Mouse (Mus musculus) thymus, adult 2 months (tissue): ENCODE measurements around the gene G0s2. TPM values are rescaled to one million over a fixed set of nuclear protein-coding genes. Genes with fewer than 3 reads are reported as not detected.

Experiments
- DNase-seq: peaks from one replicate; pipeline ENCODE4 v3.0.0; 2021
- H3K27ac ChIP-seq: fragments of 200-500 bp; 2 replicates; pipeline ENCODE4 v1.5.1; 2012; ENCODE audit warnings: low read length, control low read depth; ENCODE audit not compliant: control insufficient read depth, insufficient read depth
- H3K27me3 ChIP-seq: fragments of 200-500 bp; 2 replicates; pipeline ENCODE4 v1.6.1; 2012; ENCODE audit warnings: mild to moderate bottlenecking, low read length, moderate library complexity, mixed read lengths; ENCODE audit not compliant: control insufficient read depth, insufficient read depth
- H3K36me3 ChIP-seq: fragments of 200-500 bp; 2 replicates; pipeline ENCODE4 v1.6.1; 2012; ENCODE audit warnings: mild to moderate bottlenecking, low read length, moderate library complexity; ENCODE audit not compliant: control insufficient read depth, insufficient read depth
- H3K4me1 ChIP-seq: fragments of 200-500 bp; replicated peaks from 2 replicates; pipeline ENCODE4 v1.6.1; 2012; ENCODE audit warnings: low read length; ENCODE audit not compliant: control insufficient read depth, insufficient read depth
- H3K4me3 ChIP-seq: fragments of 200-500 bp; 2 replicates; pipeline ENCODE4 v1.5.1; 2012; ENCODE audit warnings: mild to moderate bottlenecking, low read length, control low read depth, moderate library complexity; ENCODE audit not compliant: control insufficient read depth, insufficient read depth
- CTCF ChIP-seq: fragments of 200-500 bp; IDR thresholded peaks from 2 replicates; pipeline ENCODE4 v1.5.1; 2012; ENCODE audit warnings: mild to moderate bottlenecking, control low read depth, low read length, moderate library complexity, borderline replicate concordance; ENCODE audit not compliant: control insufficient read depth, poor library complexity, insufficient read depth; ENCODE audit errors: extremely low read depth
- POLR2A ChIP-seq: fragments of 200-500 bp; IDR thresholded peaks from 2 replicates; pipeline ENCODE4 v1.6.1; 2012; ENCODE audit warnings: mild to moderate bottlenecking, low read length, control low read depth, moderate library complexity; ENCODE audit not compliant: control insufficient read depth, poor library complexity, insufficient read depth; ENCODE audit errors: extremely low read depth
- WGBS: fragments of 180-500 bp; shearing (Covaris S2); methylation state at CpG from one replicate; pipeline ENCODE4 v1.1.7; 2018; 5-methylcytosine and 5-hydroxymethylcytosine counted together
- polyA plus RNA-seq: library from polyadenylated mRNA; depleted of rRNA; stranded (reverse); fragments of >200 nt; gene quantifications from 2 replicates; pipeline ENCODE4 v1.2.3, GENCODE M21; 2012

Gene G0s2
- polyA plus RNA-seq, 1 experiment, result 61.6 TPM

DNA sequence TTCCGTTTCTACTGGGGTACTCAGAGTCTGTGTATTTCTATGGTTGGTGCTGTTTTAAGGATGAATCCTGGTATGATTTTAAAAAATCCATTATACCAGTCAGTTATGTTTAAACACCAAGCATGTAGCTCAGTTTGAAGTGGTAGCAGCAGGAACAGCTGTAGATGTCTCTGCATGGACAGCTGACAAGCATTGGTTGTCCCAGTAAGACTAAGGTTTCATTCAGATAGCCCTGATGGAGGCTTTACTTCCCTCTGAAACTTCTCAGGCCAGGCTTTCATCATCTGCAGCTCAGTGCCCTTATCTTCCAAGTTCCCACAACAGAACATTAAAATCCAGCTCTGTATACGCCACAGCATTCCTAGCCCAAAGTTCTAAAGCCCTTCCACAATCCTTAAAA is 40.3 kb downstream of the G0s2 start:
- H3K27ac ChIP-seq, result no peak overlapping the region
- TF ChIP-seq POLR2A (no peak), CTCF (no peak)
- no peaks in the 10 kb centered on the region for H3K27me3 ChIP-seq
- peaks cover 8% of the 10 kb centered on the region for H3K4me1 ChIP-seq
- H3K36me3 ChIP-seq, result peaks cover 3% of the 10 kb centered on the region; the same call in 1 of the 2 replicates
- H3K4me3 ChIP-seq, result no peak overlapping the region
- 96% methylated on average over 2 of the region's 2 CpGs for WGBS
- DNase-seq, result no peak

DNA sequence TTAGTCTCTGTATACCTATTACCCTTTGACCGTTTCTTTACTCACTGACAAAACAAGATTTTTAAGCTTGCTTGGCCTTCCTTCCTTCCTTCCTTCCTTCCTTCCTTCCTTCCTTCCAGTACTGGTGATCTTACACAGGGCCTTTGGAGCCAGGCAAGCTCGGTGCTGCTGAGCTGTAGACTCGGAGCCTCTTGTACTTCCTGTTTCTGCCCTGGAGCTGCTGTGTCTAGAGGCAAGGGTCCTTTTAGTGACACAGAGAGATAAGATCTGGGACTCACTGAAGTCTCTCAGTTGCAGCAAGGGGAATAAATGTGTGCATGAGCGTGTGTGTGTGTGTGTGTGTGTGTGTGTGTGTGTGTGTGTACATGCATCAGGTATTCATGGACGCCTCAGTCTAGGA is 42.1 kb downstream of the G0s2 start:
- DNase-seq, result no peak

DNA sequence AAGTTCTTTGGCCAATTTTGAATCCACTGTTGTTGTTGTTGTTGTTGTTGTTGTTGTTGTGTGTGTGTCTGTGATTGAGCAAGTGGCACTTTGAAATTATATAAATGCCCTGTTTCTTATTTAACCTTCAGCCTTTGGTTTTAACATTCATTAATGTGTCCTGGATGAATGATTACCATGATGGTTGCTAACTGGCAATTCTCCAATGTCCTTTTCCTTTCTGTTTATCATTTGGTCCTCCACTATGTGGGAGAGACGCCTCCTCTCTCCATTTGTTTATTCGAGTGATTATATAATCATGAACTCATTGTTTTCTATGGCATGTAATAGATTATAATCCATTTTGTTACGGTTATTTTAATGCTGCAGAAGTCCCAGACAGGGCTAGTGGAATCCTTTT is 42.5 kb downstream of the G0s2 start:
- H3K4me1 ChIP-seq, result peaks cover 10% of the 10 kb centered on the region
- no peaks in the 10 kb centered on the region for H3K27me3 ChIP-seq
- H3K4me3 ChIP-seq, result no peak overlapping the region
- no peak for TF ChIP-seq POLR2A
- peaks cover 3% of the 10 kb centered on the region; the same call in 1 of the 2 replicates for H3K36me3 ChIP-seq
- 76% methylated on average over 3 of the region's 3 CpGs for WGBS
- H3K27ac ChIP-seq, result no peak overlapping the region
- no peak for DNase-seq

More for the DNA sequence above, 42.1 kb downstream of the G0s2 start:
- H3K4me1 ChIP-seq, result peaks cover 10% of the 10 kb centered on the region
- TF ChIP-seq POLR2A (no peak), CTCF (no peak)
- H3K27me3 ChIP-seq, result no peaks in the 10 kb centered on the region
- no peak overlapping the region for H3K27ac ChIP-seq
- H3K4me3 ChIP-seq, result no peak overlapping the region
- peaks cover 3% of the 10 kb centered on the region; the same call in 1 of the 2 replicates for H3K36me3 ChIP-seq
- WGBS, result 17% methylated on average over 5 of the region's 5 CpGs

DNA sequence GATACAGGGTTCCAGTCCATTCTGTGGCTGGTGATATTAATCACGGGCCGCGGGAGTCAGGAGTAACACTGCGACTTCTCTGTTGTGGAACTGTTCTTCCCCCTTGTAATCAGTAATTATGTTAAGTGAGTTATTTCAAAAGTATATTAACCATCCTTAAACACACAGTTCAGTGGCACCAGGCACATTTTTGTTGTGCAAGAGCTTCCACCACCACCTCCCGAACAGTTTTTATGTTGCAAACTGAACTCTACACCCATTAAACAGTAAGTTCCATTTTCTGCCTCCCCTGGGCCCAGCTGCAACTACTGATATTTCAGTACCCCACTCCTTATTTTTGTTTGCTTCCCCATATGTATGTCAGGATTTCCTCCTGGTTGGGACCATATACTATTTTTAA is 43.4 kb downstream of the G0s2 start:
- no peak overlapping the region for H3K27ac ChIP-seq

DNA sequence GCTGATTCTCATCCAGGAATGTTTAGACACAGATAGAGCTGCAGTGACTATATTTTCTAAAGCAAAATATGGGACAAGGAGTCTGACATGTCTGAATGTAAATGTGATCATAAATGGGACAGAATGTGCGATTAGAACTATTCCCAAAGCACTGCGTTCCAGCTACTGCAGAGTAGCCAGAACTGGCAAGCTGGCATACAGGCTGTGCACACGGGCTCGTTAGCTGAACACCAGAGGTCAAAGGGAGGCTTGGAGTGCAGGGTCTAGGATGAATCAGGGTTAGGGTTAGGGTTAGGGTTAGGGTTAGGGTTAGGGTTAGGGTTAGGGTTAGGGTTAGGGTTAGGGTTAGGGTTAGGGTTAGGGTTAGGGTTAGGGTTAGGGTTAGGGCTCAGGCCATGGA is 45.5 kb downstream of the G0s2 start:
- H3K27ac ChIP-seq, result no peak overlapping the region

More for the DNA sequence above, 43.4 kb downstream of the G0s2 start:
- TF ChIP-seq CTCF (no peak), POLR2A (no peak)
- Histone ChIP-seq H3K4me1 (peaks cover 10% of the 10 kb centered on the region), H3K36me3 (peaks cover 3% of the 10 kb centered on the region; the same call in 1 of the 2 replicates), H3K4me3 (no peak overlapping the region), H3K27me3 (no peaks in the 10 kb centered on the region)
- no peak for DNase-seq
- 98% methylated on average over 5 of the region's 5 CpGs for WGBS

DNA sequence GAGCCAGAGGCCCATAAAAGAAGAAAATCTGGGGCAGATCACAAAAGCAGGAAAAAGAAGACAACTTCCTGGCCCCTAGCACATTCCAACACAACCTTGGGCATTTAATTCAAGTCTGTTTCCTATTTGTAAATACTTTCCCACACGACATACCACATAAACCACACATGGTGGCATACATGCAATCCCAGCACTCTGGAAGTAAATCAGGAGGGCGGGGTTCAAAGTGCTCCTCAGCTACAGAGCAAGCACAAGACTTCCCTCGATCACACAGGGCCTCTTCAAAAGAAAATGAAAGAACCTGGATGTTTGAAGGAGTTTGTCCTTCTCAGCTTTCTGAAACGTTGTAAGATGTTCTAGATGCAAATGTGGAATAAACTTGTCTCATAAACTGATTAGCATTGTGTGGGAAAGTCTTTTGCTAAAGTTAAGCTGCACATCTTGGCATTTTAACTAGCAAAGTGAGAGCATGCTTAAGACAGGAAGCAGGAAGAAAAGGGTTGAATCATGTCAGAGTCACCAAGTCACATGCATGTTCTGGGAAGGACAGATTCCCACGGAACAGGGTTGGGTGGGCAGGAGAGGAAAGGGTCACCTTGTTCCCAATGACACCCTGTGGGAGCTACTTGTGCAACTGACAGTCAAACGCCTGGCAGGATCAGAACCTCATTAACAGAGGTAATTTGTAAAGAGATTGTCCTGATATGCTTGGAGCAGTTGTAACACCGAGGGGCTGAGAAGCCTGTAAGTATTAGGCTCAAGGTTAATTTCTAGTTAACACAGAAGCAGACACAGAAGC is 46.1 kb downstream of the G0s2 start:
- no peak for DNase-seq
- no peak for TF ChIP-seq CTCF
- no peak for TF ChIP-seq POLR2A
- H3K27ac ChIP-seq, result no peak overlapping the region

More for the DNA sequence above, 45.5 kb downstream of the G0s2 start:
- no peak overlapping the region for H3K4me3 ChIP-seq
- DNase-seq, result no peak
- peaks cover 10% of the 10 kb centered on the region for H3K4me1 ChIP-seq
- over 99% methylated on average over 4 of the region's 4 CpGs for WGBS
- no peaks in the 10 kb centered on the region for H3K27me3 ChIP-seq
- TF ChIP-seq CTCF (no peak), POLR2A (no peak)
- H3K36me3 ChIP-seq, result peaks cover 3% of the 10 kb centered on the region; the same call in 1 of the 2 replicates

DNA sequence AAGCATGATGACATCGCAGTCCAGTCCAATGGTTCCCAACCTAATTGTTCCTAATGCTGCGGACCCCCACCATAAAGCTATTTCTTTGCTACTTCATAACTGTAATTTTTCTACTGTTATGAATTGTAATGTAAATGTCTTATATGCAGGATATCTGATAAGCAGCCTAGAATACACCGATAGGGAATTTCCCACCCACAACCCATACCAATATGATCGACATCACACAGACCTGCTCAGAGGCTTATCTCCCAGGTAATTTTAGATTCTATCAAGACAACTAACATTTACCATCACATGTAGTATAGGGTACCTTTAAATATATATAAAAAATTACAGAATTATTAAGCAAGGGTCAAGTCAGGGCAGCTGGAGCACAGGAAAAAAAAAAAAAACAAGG is 46.9 kb downstream of the G0s2 start:
- DNase-seq, result no peak
- 95% methylated on average over 4 of the region's 4 CpGs for WGBS
- no peak overlapping the region for H3K4me3 ChIP-seq
- TF ChIP-seq CTCF (no peak), POLR2A (no peak)
- H3K36me3 ChIP-seq, result peaks cover 3% of the 10 kb centered on the region; the same call in 1 of the 2 replicates
- H3K27ac ChIP-seq, result no peak overlapping the region
- peaks cover 6% of the 10 kb centered on the region for H3K4me1 ChIP-seq
- H3K27me3 ChIP-seq, result no peaks in the 10 kb centered on the region

More for the DNA sequence above, 46.1 kb downstream of the G0s2 start:
- peaks cover 3% of the 10 kb centered on the region; the same call in 1 of the 2 replicates for H3K36me3 ChIP-seq
- no peak overlapping the region for H3K4me3 ChIP-seq
- 49% methylated on average over 7 of the region's 7 CpGs for WGBS
- no peaks in the 10 kb centered on the region for H3K27me3 ChIP-seq
- peaks cover 10% of the 10 kb centered on the region for H3K4me1 ChIP-seq
